Mouse (Mus musculus): ENCODE measurements around the gene Zbtb20. TPM values are rescaled to one million over a fixed set of nuclear protein-coding genes. Genes with fewer than 3 reads are reported as not detected.

Zbtb20 gene
- polyA plus RNA-seq, 1 experiment from 2014 or later, result 21.8 TPM

DNA sequence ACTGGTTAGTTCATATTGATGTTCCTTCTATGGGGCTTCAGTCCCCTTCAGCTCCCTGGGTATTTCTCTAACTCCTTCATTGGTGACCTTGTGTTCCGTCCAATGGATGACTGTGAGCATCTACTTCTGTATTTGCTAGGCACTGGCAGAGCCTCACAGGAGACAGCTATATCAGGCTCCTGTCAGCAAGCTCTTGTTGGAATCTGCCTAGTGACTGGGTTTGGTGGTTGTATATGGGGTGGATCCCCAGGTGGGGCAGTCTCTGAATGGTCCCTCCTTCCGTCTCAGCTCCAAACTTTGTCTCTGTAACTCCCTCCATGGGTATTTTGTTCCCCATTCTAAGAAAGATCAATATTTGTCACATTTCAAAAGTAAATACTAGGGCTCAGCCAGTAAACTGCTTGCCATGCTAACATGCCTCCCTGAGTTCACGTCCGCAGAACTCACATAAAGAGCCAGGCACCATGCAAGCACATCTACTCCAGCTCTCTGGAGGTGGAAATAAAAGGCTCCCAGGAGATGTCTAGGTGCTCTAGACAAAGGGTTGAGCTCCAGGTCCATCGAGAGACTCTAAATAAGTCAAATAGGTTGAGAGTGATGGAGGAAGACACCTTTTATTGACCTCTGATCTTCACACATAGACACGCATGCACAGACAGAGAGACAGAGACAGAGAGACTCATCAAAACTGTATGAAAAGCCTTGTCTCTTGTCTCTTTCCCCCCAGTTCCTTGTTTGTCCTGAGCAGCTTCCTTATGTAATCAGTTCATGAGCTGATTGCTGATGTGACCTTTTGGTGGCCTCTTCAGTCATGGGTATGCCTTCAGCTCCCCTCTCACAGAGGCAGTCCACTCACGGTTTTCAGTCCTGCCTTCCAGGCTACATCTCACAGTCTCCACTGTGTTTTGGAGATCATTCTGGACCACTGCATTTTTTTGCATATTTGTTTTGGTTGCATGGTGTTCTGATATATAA lies 504.0 kb downstream of the Zbtb20 start:
- Histone ChIP-seq H3K27me3 (ENCODE audit: control insufficient read depth, insufficient read depth, low read depth, low read length) (no peaks in the 10 kb centered on the region), H3K9me3 (ENCODE audit: control insufficient read depth, low read length) (no peaks in the 10 kb centered on the region), H3K27ac (ENCODE audit: low read length) (no peak overlapping the region), H3K9ac (ENCODE audit: low read length) (no peak overlapping the region), H3K4me2 (ENCODE audit: low read depth, low read length) (no peak overlapping the region), H3K4me3 (ENCODE audit: low read length) (no peak overlapping the region), H3K36me3 (ENCODE audit: control insufficient read depth, insufficient read depth, low read length) (no peaks in the 10 kb centered on the region), H3K4me1 (replicated peaks; ENCODE audit: control insufficient read depth, insufficient read depth, low read length) (no peaks in the 10 kb centered on the region)
- no peak for ATAC-seq (ENCODE audit: low read depth)
- 73% methylated on average over 7 of the region's 7 CpGs for WGBS

DNA sequence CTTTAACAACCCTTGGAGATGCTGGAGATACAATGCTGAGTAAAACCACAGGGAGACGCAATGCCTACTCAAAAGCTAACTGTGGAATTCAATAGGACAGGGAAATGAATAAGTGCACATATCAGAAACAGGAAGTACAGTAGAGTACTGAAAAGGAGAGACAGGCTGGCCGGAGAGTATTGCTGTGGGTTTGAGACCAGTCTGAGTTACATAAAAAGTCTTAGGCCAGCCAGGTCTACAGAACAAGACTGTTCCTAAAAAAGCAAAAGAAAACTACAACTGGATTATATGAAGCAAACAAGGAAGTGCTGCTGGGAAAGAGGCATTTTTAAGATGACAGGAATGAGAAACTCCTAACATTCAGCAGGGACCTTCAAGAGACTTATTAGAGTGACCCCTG lies 505.5 kb downstream of the Zbtb20 start:
- no peak for ATAC-seq (ENCODE audit: low read depth)
- 76% methylated on average over 2 of the region's 2 CpGs for WGBS
- Histone ChIP-seq H3K4me3 (ENCODE audit: low read length) (no peak overlapping the region), H3K4me2 (ENCODE audit: low read depth, low read length) (no peak overlapping the region), H3K9me3 (ENCODE audit: control insufficient read depth, low read length) (no peaks in the 10 kb centered on the region), H3K27ac (ENCODE audit: low read length) (no peak overlapping the region), H3K27me3 (ENCODE audit: control insufficient read depth, insufficient read depth, low read depth, low read length) (no peaks in the 10 kb centered on the region), H3K9ac (ENCODE audit: low read length) (no peak overlapping the region), H3K4me1 (replicated peaks; ENCODE audit: control insufficient read depth, insufficient read depth, low read length) (no peaks in the 10 kb centered on the region), H3K36me3 (ENCODE audit: control insufficient read depth, insufficient read depth, low read length) (no peaks in the 10 kb centered on the region)

DNA sequence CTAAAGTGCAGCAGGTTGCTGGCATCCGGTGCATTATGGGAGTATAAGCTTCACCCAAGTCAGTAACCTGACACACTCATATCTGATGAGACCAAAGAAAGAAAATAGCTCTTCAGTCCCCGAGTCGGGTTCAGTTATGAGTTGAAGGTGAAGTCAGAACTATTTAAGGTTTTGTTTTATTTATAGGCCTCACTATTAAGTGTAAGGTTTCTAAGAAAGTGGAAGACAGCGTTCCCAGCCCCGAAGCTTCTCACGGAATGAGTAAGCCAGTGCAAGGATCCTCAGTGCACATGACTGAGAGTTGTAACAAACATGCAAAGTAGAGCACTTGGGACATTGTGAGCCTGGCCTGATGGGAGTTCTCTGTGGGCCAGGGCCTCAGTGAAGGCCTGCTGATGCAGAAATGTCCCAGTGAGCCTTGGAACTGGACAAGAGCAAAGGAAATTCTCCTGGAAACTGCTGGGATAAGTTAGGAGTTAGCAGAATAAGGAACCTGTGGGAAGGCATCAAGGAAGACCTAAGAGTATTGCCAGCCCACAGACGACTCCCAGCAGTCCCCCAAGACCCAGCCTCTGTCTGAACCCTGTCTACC lies 507.6 kb downstream of the Zbtb20 start:
- no peak overlapping the region for H3K4me2 ChIP-seq (ENCODE audit: low read depth, low read length)
- H3K36me3 ChIP-seq (ENCODE audit: control insufficient read depth, insufficient read depth, low read length), result no peaks in the 10 kb centered on the region
- H3K4me3 ChIP-seq (ENCODE audit: low read length), result no peak overlapping the region
- no peak overlapping the region for H3K9ac ChIP-seq (ENCODE audit: low read length)
- H3K27me3 ChIP-seq (ENCODE audit: control insufficient read depth, insufficient read depth, low read depth, low read length), result no peaks in the 10 kb centered on the region
- ATAC-seq (ENCODE audit: low read depth), result no peak
- H3K27ac ChIP-seq (ENCODE audit: low read length), result no peak overlapping the region
- H3K9me3 ChIP-seq (ENCODE audit: control insufficient read depth, low read length), result no peaks in the 10 kb centered on the region
- WGBS, result 74% methylated on average over 7 of the region's 7 CpGs
- H3K4me1 ChIP-seq (replicated peaks; ENCODE audit: control insufficient read depth, insufficient read depth, low read length), result no peaks in the 10 kb centered on the region

DNA sequence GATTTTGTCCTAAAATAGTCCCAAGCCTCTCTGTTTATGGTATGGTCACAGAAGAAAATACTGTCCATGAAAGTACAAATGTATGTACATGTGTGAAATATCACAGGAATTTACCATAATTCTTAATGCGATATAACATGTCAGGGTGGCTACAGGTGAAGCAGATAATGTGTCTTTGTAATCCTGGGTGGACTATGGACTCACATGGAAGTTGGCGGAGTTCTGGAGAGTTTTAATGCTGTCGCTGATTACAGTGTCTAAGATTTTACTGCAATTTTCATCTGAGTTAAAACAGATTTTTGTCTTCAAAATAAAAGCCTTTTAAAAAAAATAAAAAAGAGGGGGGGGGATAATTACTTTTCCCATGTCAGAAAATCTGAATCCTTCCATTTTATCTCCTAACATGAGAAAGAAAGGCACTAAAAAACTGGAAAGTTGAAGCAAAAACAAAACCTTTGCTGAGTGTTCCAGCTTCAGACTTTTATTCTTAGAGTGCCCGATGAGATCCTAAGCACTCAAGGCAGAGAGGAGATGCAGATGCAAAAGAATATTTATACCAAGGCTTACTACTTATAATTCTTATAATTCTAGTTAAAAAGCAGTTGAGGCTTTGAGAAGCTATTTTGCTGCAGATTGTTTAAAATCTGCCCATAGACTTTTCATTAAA lies 509.4 kb downstream of the Zbtb20 start:
- Histone ChIP-seq H3K36me3 (ENCODE audit: control insufficient read depth, insufficient read depth, low read length) (no peaks in the 10 kb centered on the region), H3K27ac (ENCODE audit: low read length) (no peak overlapping the region), H3K4me1 (replicated peaks; ENCODE audit: control insufficient read depth, insufficient read depth, low read length) (no peaks in the 10 kb centered on the region), H3K4me3 (ENCODE audit: low read length) (no peak overlapping the region), H3K9me3 (ENCODE audit: control insufficient read depth, low read length) (no peaks in the 10 kb centered on the region), H3K27me3 (ENCODE audit: control insufficient read depth, insufficient read depth, low read depth, low read length) (no peaks in the 10 kb centered on the region), H3K9ac (ENCODE audit: low read length) (no peak overlapping the region), H3K4me2 (ENCODE audit: low read depth, low read length) (no peak overlapping the region)
- WGBS, result 80% methylated on average over 4 of the region's 4 CpGs
- ATAC-seq (ENCODE audit: low read depth), result no peak

DNA sequence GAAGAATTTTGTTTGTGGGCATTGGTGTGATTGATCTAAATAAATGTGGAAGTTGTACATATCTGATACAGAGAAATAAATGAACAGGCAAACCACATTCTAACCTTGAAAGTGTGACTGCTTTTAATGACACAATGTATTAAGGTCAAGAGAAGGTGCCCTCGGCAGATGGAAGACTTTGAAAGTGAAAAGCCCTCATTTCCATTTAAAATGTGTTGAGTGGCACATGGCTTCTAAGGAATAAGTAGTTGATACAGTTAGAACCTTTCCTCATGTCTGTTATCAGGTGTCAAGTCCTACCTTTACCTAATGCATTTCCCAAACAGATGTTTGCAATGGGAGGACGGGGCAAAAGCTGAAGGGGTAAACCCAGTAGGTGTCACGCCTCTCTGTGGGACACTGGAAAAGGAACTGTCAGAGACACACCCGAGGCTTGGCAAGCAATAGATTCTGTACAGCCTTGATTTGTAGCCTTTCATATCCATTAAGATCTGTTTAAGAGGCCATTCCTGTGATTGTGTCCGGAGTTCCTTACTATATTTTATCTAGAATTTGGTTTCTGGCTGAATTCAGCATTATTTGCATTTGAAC lies 510.0 kb downstream of the Zbtb20 start:
- H3K4me2 ChIP-seq (ENCODE audit: low read depth, low read length), result no peak overlapping the region
- no peak overlapping the region for H3K4me3 ChIP-seq (ENCODE audit: low read length)
- no peak overlapping the region for H3K9ac ChIP-seq (ENCODE audit: low read length)
- H3K4me1 ChIP-seq (replicated peaks; ENCODE audit: control insufficient read depth, insufficient read depth, low read length), result no peaks in the 10 kb centered on the region
- H3K36me3 ChIP-seq (ENCODE audit: control insufficient read depth, insufficient read depth, low read length), result no peaks in the 10 kb centered on the region
- H3K27ac ChIP-seq (ENCODE audit: low read length), result no peak overlapping the region
- 40% methylated on average over 5 of the region's 5 CpGs for WGBS
- no peaks in the 10 kb centered on the region for H3K27me3 ChIP-seq (ENCODE audit: control insufficient read depth, insufficient read depth, low read depth, low read length)
- no peaks in the 10 kb centered on the region for H3K9me3 ChIP-seq (ENCODE audit: control insufficient read depth, low read length)
- ATAC-seq (ENCODE audit: low read depth), result no peak

DNA sequence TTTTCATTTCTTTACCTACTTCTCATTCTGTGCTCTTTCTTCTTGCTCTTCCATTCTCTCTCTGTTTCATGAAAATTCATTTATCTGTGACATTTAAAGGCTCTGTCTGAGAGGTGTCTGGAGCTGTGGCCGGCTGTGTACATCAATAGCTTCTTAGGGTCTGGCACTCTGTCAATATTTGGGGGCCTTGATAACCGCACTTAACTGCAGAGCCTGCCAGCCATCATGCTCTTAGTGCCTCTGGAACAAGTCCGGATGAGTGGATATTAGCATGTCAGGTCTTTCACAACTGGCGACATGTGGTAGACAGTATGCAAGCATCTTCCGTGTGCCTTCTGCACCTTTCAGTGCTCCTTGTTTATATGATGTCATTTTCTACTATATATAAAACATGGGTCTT lies 510.7 kb downstream of the Zbtb20 start:
- Histone ChIP-seq H3K9me3 (ENCODE audit: control insufficient read depth, low read length) (no peaks in the 10 kb centered on the region), H3K4me3 (ENCODE audit: low read length) (no peak overlapping the region), H3K4me1 (replicated peaks; ENCODE audit: control insufficient read depth, insufficient read depth, low read length) (no peaks in the 10 kb centered on the region), H3K9ac (ENCODE audit: low read length) (no peak overlapping the region), H3K4me2 (ENCODE audit: low read depth, low read length) (no peak overlapping the region), H3K36me3 (ENCODE audit: control insufficient read depth, insufficient read depth, low read length) (no peaks in the 10 kb centered on the region), H3K27me3 (ENCODE audit: control insufficient read depth, insufficient read depth, low read depth, low read length) (no peaks in the 10 kb centered on the region), H3K27ac (ENCODE audit: low read length) (no peak overlapping the region)
- ATAC-seq (ENCODE audit: low read depth), result no peak
- 28% methylated on average over 5 of the region's 5 CpGs for WGBS

DNA sequence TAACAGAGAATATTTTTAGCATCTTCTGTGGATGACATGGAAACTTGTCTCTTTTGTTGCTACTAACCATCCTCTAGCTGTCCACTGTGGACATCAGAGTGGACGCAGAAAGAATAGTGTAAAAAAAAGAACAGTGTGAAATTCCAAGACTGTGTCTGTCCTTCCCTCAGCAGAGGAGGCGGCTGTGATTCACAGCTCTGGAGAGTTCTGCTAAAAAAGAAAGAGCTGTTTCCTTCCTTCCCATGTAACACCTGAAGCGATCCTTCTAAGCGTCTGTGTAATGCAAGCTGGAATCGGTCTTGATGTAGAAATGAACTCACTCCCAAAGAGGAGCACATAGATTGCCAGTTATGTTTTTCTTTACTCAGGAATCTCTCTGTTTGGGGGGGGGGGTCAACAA lies 512.7 kb downstream of the Zbtb20 start:
- no peak overlapping the region for H3K4me2 ChIP-seq (ENCODE audit: low read depth, low read length)
- 86% methylated on average over 5 of the region's 5 CpGs for WGBS
- H3K4me3 ChIP-seq (ENCODE audit: low read length), result no peak overlapping the region
- H3K27ac ChIP-seq (ENCODE audit: low read length), result no peak overlapping the region
- no peaks in the 10 kb centered on the region for H3K27me3 ChIP-seq (ENCODE audit: control insufficient read depth, insufficient read depth, low read depth, low read length)
- H3K36me3 ChIP-seq (ENCODE audit: control insufficient read depth, insufficient read depth, low read length), result no peaks in the 10 kb centered on the region
- H3K9ac ChIP-seq (ENCODE audit: low read length), result no peak overlapping the region
- ATAC-seq (ENCODE audit: low read depth), result no peak
- no peaks in the 10 kb centered on the region for H3K4me1 ChIP-seq (replicated peaks; ENCODE audit: control insufficient read depth, insufficient read depth, low read length)
- H3K9me3 ChIP-seq (ENCODE audit: control insufficient read depth, low read length), result no peaks in the 10 kb centered on the region

DNA sequence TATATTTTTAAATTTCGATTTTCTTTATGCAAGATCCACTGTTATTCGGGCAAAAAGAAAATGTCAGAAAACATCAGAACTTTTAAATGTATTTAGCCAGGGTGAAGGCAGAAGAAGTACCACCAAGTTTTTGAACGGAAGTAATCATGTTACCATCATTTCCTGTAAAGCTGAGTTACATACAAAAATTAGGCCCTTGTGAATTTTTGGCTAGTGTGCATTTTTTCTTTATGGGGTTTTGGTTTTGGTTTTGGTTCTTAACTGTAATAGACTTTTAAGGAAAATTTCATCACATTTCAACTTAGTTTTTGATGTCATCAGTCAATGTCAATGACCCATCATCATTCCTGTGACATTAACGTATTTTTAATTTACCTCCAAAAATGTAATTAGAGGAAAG lies 514.7 kb downstream of the Zbtb20 start:
- no peak for ATAC-seq (ENCODE audit: low read depth)
- WGBS, result 81% methylated on average over 4 of the region's 4 CpGs
- Histone ChIP-seq H3K9me3 (ENCODE audit: control insufficient read depth, low read length) (no peaks in the 10 kb centered on the region), H3K4me3 (ENCODE audit: low read length) (no peak overlapping the region), H3K4me2 (ENCODE audit: low read depth, low read length) (no peak overlapping the region), H3K4me1 (replicated peaks; ENCODE audit: control insufficient read depth, insufficient read depth, low read length) (no peaks in the 10 kb centered on the region), H3K27me3 (ENCODE audit: control insufficient read depth, insufficient read depth, low read depth, low read length) (no peaks in the 10 kb centered on the region), H3K9ac (ENCODE audit: low read length) (no peak overlapping the region), H3K27ac (ENCODE audit: low read length) (no peak overlapping the region), H3K36me3 (ENCODE audit: control insufficient read depth, insufficient read depth, low read length) (no peaks in the 10 kb centered on the region)

DNA sequence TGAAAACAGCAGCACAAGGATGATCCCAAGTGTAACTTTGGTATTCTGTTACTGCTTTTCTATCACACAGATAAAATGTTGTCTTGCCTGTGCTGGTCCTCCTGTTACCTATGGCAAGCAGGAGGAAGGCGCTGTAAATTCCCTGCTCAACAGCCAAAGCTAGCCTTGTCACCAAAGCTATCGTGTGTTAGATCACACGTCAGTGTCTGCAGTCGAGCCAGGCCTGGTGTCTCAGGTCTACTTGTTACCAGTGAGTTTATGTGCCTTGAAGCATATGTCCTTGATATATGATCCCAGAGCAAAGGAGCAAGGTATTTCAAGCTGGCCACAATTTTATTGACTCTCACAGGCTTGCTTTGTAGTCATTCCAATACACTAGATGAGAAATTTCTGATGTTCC lies 517.7 kb downstream of the Zbtb20 start:
- H3K4me3 ChIP-seq (ENCODE audit: low read length), result no peak overlapping the region
- 69% methylated on average over 4 of the region's 4 CpGs for WGBS
- no peak overlapping the region for H3K27ac ChIP-seq (ENCODE audit: low read length)
- H3K9me3 ChIP-seq (ENCODE audit: control insufficient read depth, low read length), result no peaks in the 10 kb centered on the region
- no peak overlapping the region for H3K4me2 ChIP-seq (ENCODE audit: low read depth, low read length)
- no peak overlapping the region for H3K9ac ChIP-seq (ENCODE audit: low read length)
- no peaks in the 10 kb centered on the region for H3K4me1 ChIP-seq (replicated peaks; ENCODE audit: control insufficient read depth, insufficient read depth, low read length)
- H3K36me3 ChIP-seq (ENCODE audit: control insufficient read depth, insufficient read depth, low read length), result no peaks in the 10 kb centered on the region
- no peak for ATAC-seq (ENCODE audit: low read depth)
- H3K27me3 ChIP-seq (ENCODE audit: control insufficient read depth, insufficient read depth, low read depth, low read length), result no peaks in the 10 kb centered on the region

Measured in lung, embryonic 16.5 days (tissue).